Mouse (Mus musculus): ENCODE measurements around the gene Ly6g6c. TPM values are rescaled to one million over a fixed set of nuclear protein-coding genes. Genes with fewer than 3 reads are reported as not detected.

Ly6g6c gene
- polyA plus RNA-seq, 1 experiment from 2014 or later: 0.17 TPM

- Histone ChIP-seq H3K36me3 (peaks cover 88% of the 10 kb centered on the region), H3K4me3 (no peak overlapping the region), H3K27me3 (ENCODE audit: low read depth, poor library complexity, severe bottlenecking) (no peaks in the 10 kb centered on the region), H3K27ac (replicated peaks) (no peak overlapping the region), H3K4me1 (no peaks in the 10 kb centered on the region), H3K9me3 (replicated peaks) (no peaks in the 10 kb centered on the region)
- 77% methylated on average over 10 of the region's 10 CpGs for WGBS
- DNase-seq (ENCODE audit: low spot score): no peak
Observed at GRCm38 (mm10) chr17:35100196-35100765, 35.1 kb downstream of the Ly6g6c start.

- Histone ChIP-seq H3K36me3 (peaks cover 79% of the 10 kb centered on the region), H3K4me3 (no peak overlapping the region), H3K27ac (replicated peaks) (no peak overlapping the region), H3K27me3 (ENCODE audit: low read depth, poor library complexity, severe bottlenecking) (no peaks in the 10 kb centered on the region), H3K9me3 (replicated peaks) (no peaks in the 10 kb centered on the region), H3K4me1 (peaks cover 8% of the 10 kb centered on the region)
- 91% methylated on average over 11 of the region's 11 CpGs for WGBS
- no peak for DNase-seq (ENCODE audit: low spot score)
Observed at GRCm38 (mm10) chr17:35101161-35101560, 36.0 kb downstream of the Ly6g6c start.

- Histone ChIP-seq H3K27me3 (ENCODE audit: low read depth, poor library complexity, severe bottlenecking) (no peaks in the 10 kb centered on the region), H3K9me3 (replicated peaks) (no peaks in the 10 kb centered on the region), H3K36me3 (peaks cover 68% of the 10 kb centered on the region), H3K4me3 (no peak overlapping the region), H3K27ac (replicated peaks) (no peak overlapping the region), H3K4me1 (peaks cover 12% of the 10 kb centered on the region)
- DNase-seq (ENCODE audit: low spot score): no peak
- 80% methylated on average over 8 of the region's 8 CpGs for WGBS
Observed at GRCm38 (mm10) chr17:35102299-35102698, 37.1 kb downstream of the Ly6g6c start.

- DNase-seq (ENCODE audit: low spot score): no peak
- no peaks in the 10 kb centered on the region for H3K27me3 ChIP-seq (ENCODE audit: low read depth, poor library complexity, severe bottlenecking)
- no peak overlapping the region for H3K27ac ChIP-seq (replicated peaks)
- peaks cover 12% of the 10 kb centered on the region for H3K4me1 ChIP-seq
- H3K36me3 ChIP-seq: peaks cover 60% of the 10 kb centered on the region
- H3K4me3 ChIP-seq: no peak overlapping the region
- WGBS: 71% methylated on average over 6 of the region's 6 CpGs
- no peaks in the 10 kb centered on the region for H3K9me3 ChIP-seq (replicated peaks)
Observed at GRCm38 (mm10) chr17:35103221-35103690, 38.1 kb downstream of the Ly6g6c start.

- peaks cover 12% of the 10 kb centered on the region for H3K4me1 ChIP-seq
- 93% methylated on average over 7 of the region's 7 CpGs for WGBS
- H3K27ac ChIP-seq (replicated peaks): no peak overlapping the region
- H3K27me3 ChIP-seq (ENCODE audit: low read depth, poor library complexity, severe bottlenecking): no peaks in the 10 kb centered on the region
- no peak for DNase-seq (ENCODE audit: low spot score)
- peaks cover 51% of the 10 kb centered on the region for H3K36me3 ChIP-seq
- H3K9me3 ChIP-seq (replicated peaks): no peaks in the 10 kb centered on the region
- H3K4me3 ChIP-seq: no peak overlapping the region
Observed at GRCm38 (mm10) chr17:35104079-35104478, 38.9 kb downstream of the Ly6g6c start.

GRCm38 (mm10) chr17:35104754-35105153 lies 39.6 kb downstream of the Ly6g6c start:
- WGBS: 79% methylated on average over 6 of the region's 6 CpGs
- Histone ChIP-seq H3K36me3 (peaks cover 45% of the 10 kb centered on the region), H3K9me3 (replicated peaks) (no peaks in the 10 kb centered on the region), H3K27me3 (ENCODE audit: low read depth, poor library complexity, severe bottlenecking) (no peaks in the 10 kb centered on the region), H3K4me3 (no peak overlapping the region), H3K27ac (replicated peaks) (no peak overlapping the region), H3K4me1 (peaks cover 12% of the 10 kb centered on the region)
- DNase-seq (ENCODE audit: low spot score): no peak

GRCm38 (mm10) chr17:35105740-35106389 lies 40.7 kb downstream of the Ly6g6c start:
- WGBS: 24% methylated on average over 13 of the region's 13 CpGs
- H3K4me1 ChIP-seq: peaks cover 12% of the 10 kb centered on the region
- peak; percentile 47 for DNase-seq (ENCODE audit: low spot score)
- peak overlapping the region; percentile 84 for H3K27ac ChIP-seq (replicated peaks)
- H3K27me3 ChIP-seq (ENCODE audit: low read depth, poor library complexity, severe bottlenecking): no peaks in the 10 kb centered on the region
- H3K36me3 ChIP-seq: peaks cover 33% of the 10 kb centered on the region
- no peaks in the 10 kb centered on the region for H3K9me3 ChIP-seq (replicated peaks)
- H3K4me3 ChIP-seq: peak overlapping the region; percentile 38

GRCm38 (mm10) chr17:35106522-35106921 lies 41.3 kb downstream of the Ly6g6c start:
- H3K36me3 ChIP-seq: peaks cover 27% of the 10 kb centered on the region
- peak overlapping the region; percentile 38; the same call in 1 of the 2 replicates for H3K4me3 ChIP-seq
- H3K27ac ChIP-seq (replicated peaks): peak overlapping the region; percentile 84
- WGBS: 68% methylated on average over 3 of the region's 3 CpGs
- no peaks in the 10 kb centered on the region for H3K9me3 ChIP-seq (replicated peaks)
- peaks cover 12% of the 10 kb centered on the region for H3K4me1 ChIP-seq
- H3K27me3 ChIP-seq (ENCODE audit: low read depth, poor library complexity, severe bottlenecking): no peaks in the 10 kb centered on the region
- no peak for DNase-seq (ENCODE audit: low spot score)

GRCm38 (mm10) chr17:35108097-35108496 lies 42.9 kb downstream of the Ly6g6c start, which contains the start of gene Ly6g5c:
Gene Ly6g5c (plus strand): TSS chr17:35108279.
- H3K27ac ChIP-seq (replicated peaks): no peak within 1 kb of the TSS
- H3K4me1 ChIP-seq: peaks cover 12% of the 10 kb centered on the region
- H3K27me3 ChIP-seq (ENCODE audit: low read depth, poor library complexity, severe bottlenecking): no peaks in the 10 kb centered on the region
- DNase-seq (ENCODE audit: low spot score): no peak
- H3K9me3 ChIP-seq (replicated peaks): no peaks in the 10 kb centered on the region
- H3K4me3 ChIP-seq: no peak within 1 kb of the TSS
- 91% methylated on average over 6 of the region's 6 CpGs for WGBS
- H3K36me3 ChIP-seq: peaks cover 11% of the 10 kb centered on the region

GRCm38 (mm10) chr17:35111774-35112173 lies 46.6 kb downstream of the Ly6g6c start:
- no peaks in the 10 kb centered on the region; the same call in 1 of the 2 replicates for H3K4me1 ChIP-seq
- H3K9me3 ChIP-seq (replicated peaks): no peaks in the 10 kb centered on the region
- peaks cover 30% of the 10 kb centered on the region for H3K36me3 ChIP-seq
- H3K4me3 ChIP-seq: no peak overlapping the region
- no peak for DNase-seq (ENCODE audit: low spot score)
- no peaks in the 10 kb centered on the region for H3K27me3 ChIP-seq (ENCODE audit: low read depth, poor library complexity, severe bottlenecking)
- H3K27ac ChIP-seq (replicated peaks): no peak overlapping the region
- 78% methylated on average over 9 of the region's 9 CpGs for WGBS

- 86% methylated on average over 8 of the region's 8 CpGs for WGBS
- no peaks in the 10 kb centered on the region for H3K9me3 ChIP-seq (replicated peaks)
- H3K4me1 ChIP-seq: peaks cover 8% of the 10 kb centered on the region
- H3K4me3 ChIP-seq: no peak within 1 kb of the TSS
- H3K27ac ChIP-seq (replicated peaks): no peak within 1 kb of the TSS
- H3K27me3 ChIP-seq (ENCODE audit: low read depth, poor library complexity, severe bottlenecking): no peaks in the 10 kb centered on the region
- DNase-seq (ENCODE audit: low spot score): no peak
- peaks cover 59% of the 10 kb centered on the region for H3K36me3 ChIP-seq
Observed at GRCm38 (mm10) chr17:35115046-35116019, 50.1 kb downstream of the Ly6g6c start, which contains the start of gene Ly6g5b. Gene Ly6g5b (minus strand): TSS chr17:35115428.

Measured in midbrain, embryonic 10.5 days (tissue).